Mouse (Mus musculus): ENCODE results near the gene Wfs1.
"Not testable (repeated sequence)": the region's sequence is repeated elsewhere in the genome, so short reads cannot be mapped to it uniquely, and the experiment has no call there.

The Wfs1 gene

DNA sequence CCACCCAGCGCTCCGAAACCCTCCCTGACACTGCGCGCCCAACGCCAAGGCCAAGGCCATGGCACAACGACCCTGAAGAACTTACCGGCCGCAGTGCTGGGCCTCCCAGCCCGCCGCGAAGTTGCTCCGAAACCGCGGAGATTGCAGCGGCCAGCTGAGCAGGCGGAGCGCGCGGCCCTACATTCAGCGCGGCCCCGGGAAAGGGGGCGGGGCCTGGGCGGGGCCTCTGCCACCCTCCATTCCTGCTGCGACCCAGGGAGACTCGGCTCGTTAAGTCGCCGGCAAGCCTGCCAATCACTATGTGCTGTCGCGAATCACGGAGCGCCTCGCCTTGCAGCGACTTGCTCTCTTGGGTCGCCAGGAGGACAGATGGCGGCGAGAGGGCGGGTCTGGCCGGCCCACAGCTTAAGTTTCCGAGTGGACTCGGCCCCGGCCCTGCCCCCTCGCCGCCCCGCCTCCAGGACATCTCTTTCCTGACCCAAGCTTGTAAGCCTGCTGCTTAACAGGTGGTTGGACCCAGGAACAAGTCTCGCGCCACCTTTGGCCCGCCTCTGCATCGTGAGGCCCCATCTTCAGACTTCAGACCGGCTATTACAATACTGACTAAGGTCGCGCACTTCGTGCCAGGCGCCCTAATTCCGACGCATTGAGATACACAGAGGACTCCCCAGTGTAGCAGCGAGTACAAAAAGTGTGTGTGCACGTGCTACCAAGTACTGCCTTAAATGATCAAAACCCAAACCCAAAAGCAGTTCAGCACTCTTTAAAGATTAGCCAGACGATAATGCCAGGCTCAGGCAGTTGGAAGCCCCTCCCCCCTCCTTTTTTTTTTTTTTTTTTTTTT lies at the start of gene Wfs1:
Gene Wfs1 (minus strand): TSS at position 425 of the 844 bp plus-strand sequence.
- peak; percentile 99 for DNase-seq

DNA sequence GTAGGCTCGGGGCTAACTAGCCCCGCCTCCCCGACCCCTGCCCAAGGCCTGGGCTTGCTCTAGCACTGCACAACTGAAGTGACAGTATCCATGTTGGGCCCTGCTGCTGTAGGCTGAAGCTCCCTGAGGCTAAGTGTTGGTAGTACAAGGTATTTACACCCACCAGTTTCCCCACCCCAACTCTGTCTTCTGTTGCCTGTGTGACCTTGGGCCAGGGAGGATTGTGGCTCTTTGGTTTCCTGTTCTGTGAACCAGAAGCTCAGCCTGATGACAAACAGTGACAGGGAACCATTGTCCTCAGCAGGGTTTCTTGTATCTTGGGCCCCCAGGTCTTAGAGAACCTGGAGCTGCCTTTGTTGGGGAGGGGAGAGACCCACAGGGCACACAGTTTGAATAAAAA lies 47.9 kb upstream of the Wfs1 start:
- DNase-seq, result no peak

DNA sequence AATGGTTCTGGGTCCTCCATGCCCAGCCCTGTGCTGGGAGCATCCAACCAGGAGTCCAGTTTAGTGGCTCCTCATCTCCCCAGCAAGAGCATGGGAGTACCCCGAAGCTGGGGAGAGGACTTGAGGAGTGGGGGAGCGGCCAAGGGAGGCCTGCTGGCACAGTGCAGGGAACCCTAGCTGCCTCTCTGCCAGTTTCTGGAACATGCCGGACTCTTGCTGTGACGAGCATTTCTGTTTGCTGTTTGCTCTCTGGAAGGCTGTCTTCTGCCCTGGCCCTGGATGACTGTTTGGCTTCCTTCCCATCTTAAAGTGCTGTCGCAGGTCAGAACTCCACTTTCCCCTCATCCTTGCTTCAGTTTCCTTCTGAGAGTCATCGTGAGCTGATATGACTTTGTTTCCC lies 46.9 kb upstream of the Wfs1 start:
- no peak for DNase-seq

DNA sequence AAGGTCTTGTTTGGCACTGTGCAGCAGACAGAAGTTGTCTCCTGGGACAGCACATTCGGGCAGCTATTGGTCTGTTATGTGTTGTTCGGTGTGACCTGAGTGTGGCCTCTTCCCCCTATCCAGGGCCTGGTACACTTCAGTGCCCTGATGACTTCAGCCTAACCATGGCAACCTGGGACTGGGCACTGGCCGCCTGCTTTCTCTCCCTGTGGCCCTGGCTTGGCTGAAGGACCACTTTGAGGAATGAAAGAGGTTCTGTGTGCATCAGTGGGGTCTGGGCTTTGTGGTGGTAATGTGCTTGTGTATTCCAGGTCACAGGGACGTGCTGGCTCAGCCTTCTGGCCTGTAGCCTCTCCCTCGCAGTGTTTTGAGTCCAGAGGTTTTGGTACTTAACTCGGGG lies 46.2 kb upstream of the Wfs1 start:
- DNase-seq, result no peak

DNA sequence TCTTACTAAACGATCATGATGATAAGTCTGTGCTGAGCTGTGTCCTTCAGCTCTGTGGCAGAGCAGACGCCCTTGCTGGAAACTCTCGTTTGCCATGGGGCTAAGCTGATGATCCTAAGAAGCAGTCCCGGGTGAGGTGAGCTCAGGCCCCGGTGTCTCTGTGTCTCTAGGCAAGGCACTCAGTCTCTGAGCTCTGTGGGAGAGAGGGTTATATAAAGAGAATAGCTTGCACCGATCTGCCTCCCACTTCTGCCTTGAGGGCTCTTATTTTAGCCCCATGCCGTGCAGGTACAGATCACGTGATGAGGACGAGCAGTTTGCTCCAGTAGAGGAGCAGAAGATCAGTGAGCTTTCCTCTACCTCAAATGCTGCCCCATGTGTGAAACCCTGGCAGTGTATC lies 41.7 kb upstream of the Wfs1 start:
- no peak for DNase-seq

DNA sequence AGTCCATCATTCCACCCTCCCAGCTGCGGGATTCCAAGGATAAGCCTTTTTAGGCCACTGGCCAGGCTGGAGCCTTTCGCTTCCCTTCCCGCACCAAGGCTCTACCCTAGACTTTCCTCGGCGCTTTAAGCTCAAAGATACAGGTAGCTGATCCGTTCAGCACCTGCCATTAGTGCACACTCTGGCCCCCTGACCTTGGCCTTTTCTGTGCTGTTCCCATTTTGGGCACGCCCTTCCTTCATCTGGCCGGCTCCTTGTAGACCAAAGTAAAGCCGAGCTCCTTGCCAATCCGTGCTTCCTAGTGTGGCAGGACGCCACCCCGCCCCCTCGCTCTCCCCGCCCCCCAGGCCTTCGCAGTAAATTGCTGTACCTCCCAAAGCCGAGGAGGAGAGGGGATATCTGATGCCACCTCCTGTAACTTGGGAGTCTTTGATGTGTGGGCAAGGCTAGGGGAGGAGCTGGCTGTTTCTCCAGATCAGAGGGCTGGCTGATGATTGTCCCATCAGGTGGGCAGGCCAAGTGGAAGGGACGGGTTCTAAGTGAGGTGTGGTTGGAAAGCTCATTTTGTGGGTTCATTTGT lies 40.4 kb upstream of the Wfs1 start:
- no peak for DNase-seq

DNA sequence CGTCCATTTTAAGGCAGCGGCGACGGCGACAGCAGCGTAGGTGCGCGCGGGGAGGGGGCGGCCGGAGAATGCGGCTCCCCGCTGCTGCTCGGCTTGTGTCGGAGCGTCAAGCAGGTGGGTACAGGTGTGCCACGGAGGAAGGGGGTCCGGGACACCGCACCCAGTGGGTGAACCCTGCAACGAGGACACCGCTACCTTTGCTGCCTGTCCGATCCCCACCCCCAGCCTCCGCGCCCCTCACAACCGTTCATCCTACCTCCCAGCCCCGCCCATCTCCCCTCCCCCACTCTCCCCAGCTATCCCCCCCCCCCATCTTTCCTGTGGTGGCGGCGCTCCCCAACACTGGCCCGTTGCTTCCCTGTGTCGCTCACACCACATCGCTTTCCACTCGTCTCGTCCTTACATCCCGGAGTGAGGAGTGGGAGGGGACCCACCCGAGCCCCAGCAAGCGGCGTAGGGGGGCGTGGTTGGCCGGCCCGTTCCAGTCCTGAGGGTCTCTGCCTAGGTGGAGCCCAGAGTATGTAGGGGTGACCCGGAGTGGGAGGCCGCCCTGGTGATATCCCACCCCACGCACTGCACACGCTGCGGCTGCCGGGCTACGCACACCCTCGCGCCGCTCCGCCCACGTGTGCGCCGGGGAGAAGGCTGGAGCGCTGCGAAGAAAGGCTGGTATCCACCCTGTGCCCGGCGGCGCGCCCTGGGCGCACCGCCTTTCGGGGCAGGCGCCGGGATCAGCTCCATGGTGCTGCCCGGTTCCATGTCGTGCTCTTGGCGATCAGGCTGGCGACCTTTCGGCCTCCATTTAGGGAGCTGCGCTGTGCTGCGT lies 39.7 kb upstream of the Wfs1 start:
- DNase-seq, result no peak

DNA sequence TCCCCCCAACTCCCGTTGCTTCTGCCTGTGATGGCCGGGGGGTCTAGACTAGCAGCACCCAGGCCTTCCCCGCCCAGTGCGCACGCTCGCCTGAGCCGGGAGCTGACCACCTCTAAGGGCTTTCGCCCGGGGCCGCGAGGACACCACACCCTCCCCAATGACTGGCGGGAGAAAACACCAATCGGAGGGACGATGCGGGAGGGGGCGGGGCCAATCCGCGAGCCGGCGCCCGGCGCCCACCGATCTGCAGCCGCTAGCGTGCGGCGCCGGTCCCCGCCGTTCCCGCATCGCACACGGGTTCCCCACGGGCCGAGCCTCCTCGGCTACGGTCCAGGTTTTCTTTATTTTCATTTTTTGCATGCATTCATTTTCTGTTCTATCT lies 39.1 kb upstream of the Wfs1 start:
- peak; percentile 40 for DNase-seq

DNA sequence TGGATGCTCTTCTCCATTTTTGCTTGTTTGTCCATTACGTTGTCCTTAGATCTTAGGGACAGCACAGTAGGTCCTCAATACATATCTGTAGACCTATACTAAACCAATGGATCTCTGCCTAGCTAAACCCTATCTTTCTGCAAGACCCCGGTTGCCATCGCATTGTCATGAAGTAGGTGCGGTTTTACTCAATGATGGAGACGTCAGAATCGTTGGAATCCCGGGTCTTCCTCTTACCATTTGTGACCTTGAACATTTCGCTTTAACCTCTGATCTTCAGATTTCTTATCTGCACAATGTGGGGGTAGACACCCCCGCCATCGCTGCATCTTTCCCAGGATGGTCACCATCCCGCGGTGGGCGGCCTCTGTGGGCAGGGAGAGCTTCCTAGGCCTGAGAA lies 38.7 kb upstream of the Wfs1 start:
- DNase-seq, result no peak

DNA sequence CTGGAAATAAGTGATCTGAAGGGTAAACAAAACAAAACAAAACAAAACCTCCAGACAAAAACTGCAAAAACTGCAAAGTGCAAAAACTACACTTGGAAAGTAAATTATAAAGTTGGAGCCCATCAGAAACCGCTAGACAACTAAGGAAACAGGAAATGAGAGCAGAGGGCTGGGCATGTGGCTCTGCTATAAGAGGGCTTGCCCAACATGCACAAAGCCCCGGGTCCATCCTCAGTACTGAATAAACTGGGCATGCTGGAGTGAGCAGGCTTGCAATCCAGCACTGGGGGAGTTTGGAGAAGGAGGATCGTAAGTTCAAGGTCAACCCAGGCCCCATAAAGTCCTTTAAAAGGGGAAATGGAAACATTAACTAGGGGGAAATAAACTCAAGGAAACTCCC lies 28.2 kb upstream of the Wfs1 start:
- no peak for DNase-seq

DNA sequence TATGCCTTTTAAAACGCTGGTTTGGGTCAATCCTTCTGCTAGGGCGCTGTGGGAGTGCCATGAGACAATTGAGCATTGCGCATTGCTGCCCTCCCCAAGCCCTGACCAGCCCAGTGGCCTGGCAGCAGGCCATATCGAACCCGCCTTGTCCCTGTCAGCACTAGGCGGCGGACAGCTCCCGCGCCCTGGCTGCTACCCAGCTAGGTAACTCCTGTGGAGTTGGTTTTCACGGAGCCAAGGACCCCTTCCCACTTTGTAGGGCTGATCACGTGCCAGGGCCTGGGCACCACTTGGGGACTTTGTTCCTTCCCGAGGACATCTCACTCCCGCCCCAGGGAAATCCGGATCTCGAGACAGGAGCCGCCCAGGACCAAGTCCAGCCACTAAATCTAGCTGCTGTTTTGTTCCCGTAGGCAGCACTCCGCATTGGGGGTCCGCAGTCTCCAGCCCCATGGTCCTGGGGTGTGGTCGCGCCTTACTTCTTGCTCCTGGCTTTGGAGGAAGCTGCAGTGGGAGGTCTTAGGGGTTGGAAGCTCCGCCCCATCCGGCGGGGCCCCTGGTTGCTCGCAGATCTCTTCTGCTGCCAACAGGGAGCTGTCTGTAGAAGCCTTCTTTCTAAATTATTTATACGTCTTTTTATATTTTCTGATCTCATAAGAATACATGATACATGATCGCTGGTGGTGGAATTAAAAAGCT lies 26.8 kb upstream of the Wfs1 start:
- peak; percentile 16 for DNase-seq

DNA sequence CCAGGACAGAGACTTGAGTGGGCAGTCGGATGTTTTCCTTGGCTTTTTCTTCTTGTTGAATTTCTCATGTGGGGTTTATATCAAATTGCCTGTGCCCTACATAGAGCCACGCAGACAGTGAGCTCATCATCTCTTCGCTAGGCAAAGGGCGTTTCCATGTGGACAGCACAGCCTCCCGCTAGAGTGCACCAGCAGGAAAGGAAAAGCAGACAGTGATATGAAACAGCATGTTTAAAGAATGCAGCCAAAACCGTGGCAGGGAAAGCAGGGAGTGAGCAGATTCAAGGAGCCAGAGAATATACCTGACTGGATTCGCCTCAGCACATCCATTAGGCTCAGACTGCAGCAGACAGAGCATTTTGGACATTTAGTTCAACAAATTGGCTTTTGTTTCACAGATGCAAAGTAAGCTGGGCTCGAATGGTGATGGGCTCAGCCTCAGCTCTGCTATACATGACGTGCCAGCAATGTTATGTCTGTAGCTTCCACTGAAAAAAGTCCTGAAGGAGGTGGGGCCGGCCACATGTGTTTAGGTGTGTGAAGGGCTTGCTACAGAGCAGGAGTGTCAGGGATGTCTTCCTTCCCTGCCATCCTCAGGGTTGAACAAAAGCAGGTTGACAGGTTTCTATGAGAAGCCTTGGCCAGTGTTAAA lies 21.8 kb upstream of the Wfs1 start:
- DNase-seq, result no peak

DNA sequence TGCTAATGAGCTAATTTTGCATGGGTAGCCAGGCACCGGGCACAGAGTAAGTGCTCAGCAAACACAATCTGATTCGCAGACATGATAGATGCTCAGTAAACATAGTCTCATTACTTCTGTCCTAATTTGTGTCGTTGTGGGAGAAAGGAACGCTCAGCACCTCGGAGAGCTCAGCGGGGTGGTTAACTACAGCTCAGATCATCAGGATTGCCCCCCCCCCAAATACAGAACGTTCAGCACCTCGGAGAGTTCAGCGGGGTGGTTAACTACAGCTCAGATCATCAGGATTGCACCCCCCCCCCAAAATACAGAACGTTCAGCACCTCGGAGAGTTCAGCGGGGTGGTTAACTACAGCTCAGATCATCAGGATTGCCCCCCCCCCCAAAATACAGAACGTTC lies 20.8 kb upstream of the Wfs1 start:
- not testable (repeated sequence) for DNase-seq

DNA sequence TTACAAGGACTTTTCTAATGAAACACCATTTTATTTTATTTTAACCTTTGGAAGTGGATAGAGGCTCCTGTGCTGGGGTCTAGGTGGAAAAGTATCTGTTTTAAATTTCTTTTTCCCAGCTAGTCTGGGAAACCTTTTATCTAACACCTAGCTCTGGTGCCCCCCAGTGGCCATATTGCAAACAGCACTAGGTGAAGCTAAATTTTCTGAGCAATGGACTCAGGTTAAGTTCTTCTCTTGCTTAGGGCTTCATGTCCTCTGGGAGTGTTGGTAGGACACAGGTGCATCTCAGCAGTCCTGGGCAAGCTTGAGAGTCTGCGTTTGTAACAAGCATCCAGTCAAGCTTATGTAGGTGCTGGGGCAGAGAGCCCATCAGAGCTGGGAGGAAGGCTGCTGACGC lies 13.0 kb upstream of the Wfs1 start:
- peak; percentile 82 for DNase-seq

DNA sequence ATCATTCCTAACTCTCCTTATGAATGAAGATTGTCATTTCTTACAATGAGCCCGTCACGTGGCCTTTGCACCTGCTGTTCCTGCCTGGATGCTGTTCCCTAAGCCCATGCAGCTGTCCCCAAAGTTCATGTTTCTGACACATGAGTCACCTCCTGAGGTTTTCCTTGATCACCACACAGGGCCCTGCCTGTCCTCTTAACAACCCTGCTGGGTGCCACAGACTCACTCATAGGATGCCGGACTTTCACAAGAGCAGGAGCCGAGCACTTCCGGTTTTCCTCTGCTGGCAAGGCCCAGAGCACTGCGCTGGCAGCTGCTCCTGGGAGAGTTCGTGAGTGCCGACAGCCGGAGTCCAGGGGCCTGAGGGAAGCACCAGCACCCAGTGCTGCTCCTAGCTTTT lies 12.0 kb upstream of the Wfs1 start:
- DNase-seq, result no peak

DNA sequence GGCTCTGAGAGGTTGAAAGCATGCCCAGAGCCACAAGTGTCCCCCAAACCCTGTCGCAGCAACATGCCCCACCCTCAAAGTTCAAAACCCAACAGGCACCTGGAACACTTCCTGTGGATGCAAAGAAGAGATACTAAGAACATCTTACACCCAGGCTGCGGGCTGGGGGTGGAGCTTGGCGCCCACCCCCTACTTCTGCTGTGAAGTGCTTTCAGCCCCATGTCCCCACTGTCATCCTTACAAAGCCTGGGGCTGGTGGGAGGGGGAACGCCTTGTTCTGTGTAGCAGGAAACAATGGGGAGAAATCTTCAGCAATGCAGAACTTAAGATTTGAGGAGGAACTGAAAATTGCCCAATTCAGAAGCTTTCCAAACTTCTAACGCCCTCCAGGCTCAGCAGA lies 9.0 kb upstream of the Wfs1 start:
- peak; percentile 22 for DNase-seq

DNA sequence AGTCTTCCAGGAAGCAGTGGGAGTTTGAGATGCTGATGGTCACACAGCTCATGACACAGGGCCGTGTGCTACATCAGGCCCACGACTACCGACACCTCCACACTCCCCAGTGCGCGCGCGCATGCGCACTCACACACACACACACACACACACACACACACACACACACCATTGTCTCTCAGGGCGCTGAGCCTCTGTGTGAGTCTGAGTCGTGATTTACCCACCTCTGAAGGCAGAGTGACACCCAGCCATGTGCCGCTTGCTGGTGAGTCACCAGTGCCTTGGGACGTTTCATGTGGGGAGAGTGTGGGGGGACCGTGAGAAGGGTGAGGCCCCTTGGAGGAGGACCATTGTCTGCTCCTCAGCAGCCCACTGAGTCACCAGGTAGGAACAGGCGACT lies 7.4 kb upstream of the Wfs1 start:
- DNase-seq, result no peak

DNA sequence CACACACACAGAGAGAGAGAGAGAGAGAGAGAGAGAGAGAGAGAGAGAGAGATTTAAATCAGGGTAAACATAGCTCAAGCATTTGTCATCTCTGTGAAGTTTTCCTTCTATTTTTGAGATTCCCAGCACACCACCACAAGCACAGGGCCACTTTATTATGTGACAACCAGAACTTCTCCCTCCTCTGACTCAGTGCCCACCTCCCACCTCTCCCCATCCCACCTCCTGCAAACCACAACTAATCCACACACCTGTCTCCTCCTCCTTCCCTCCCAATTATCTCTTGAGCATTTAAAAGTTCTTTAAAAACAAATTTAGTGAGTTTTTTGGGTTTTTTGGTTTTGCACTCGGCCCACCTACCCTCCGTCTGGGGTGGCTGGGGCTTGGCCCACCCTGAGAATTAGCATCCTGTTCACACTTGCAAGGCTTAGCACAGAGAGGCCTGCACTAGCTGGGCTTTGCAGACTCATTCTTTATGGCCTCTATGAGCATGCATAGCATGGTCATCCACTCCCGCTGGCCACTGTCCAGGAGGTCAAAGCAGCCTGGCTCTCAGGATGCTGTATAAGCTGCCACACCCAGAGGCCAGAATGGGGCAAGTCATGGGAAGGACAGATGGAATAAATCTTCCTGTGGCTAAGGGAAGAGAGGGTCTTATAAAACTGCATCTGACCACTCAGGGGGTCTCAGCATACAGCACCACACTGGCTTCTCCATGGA lies 1.8 kb upstream of the Wfs1 start:
- no peak for DNase-seq

DNA sequence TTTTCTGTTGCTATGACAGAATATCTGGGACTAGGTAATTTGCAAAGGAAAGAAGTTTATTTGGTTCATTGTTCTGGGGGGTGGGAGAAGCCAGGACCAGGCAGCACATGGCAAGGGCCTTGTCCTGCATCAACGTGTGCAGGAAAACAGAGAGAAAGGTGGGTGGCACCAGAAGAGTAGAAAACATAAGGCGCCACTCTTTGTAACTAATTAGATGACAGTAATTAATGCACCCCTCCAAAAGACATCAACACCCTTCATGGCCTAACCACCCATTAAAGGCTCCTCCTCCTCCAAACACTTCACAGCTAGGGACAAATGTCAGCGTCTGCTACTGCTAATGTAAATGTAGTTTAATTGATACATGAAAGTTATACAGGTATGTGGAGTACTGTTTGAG lies 1.2 kb upstream of the Wfs1 start:
- DNase-seq, result no peak

DNA sequence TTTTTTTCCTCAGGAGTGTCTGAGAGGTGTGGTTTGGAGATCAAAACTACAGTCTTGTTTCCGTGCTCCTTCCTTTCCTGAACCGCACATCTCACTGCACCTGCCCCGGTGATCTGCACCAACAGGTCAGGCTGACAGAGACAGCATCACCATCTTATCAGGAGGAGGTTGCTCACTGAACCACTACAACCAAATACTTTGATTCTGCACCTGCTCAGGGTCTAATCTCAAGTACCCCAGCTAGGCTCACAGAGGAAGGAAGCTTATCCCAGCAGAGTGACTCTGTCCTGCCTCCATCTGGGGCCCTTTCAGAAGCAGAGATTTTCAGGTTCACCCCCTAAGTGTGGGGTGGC lies 596 bp upstream of the Wfs1 start:
- no peak for DNase-seq

DNA sequence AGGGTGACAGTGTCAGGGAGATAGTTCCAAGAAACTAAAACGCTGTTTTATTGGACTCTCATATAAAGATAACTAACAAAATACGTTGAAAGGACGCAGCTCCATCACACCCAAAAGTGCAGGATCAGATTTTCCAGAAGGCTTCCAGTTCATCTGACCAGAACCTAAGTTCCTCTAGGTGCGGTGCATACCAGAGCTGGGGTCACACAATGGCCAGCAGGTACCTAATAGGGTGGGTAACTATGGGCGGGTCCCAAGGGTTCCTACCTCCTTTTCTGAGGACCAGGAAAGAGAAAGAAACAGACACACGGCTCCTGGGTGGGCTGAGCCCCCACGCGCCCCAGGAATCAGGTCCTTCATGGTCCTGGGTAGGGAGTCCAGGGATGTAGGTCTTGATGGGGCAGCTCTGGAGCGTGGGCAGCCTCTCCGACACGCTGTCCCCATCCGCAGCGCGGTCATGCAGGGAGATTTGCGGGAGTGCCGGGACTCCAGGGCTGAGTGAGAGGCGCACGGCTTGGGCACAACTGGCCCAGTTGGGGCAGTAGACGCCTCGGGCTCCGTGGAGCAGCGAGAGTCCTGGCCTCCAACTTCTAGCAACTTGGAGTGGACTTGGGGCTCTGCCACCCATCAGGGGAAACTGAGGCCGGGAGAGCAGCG lies 753 bp downstream of the Wfs1 start:
- peak; percentile 7 for DNase-seq

DNA sequence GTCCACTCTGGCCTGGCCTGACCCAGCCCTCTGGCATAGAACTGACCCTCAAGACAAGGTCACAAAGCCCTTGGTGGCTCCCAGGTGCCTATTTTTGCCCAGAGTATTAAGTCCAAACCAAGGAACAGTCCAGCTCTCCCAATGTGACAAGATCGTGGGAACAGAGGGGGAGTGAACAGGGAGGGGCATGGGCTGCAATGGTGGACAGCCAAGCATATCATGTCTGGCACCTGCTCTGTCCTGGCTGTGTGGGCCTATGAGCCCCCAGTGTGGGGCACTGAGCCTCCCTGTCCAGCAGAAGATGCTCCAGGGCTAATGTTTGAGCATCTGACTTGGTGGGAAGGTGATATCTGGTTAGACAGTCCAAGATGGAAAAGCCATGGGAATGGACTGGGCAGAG lies 2.4 kb downstream of the Wfs1 start:
- DNase-seq, result no peak

Measured in lung, postnatal 36 days (tissue).